Mouse (Mus musculus): ENCODE data around the gene Limch1. TPM values are rescaled to one million over a fixed set of nuclear protein-coding genes. Genes with fewer than 3 reads are reported as not detected.

The Limch1 gene
- total and polyA plus RNA-seq, 3 experiments: 0.05 TPM; not detected in 2

DNA sequence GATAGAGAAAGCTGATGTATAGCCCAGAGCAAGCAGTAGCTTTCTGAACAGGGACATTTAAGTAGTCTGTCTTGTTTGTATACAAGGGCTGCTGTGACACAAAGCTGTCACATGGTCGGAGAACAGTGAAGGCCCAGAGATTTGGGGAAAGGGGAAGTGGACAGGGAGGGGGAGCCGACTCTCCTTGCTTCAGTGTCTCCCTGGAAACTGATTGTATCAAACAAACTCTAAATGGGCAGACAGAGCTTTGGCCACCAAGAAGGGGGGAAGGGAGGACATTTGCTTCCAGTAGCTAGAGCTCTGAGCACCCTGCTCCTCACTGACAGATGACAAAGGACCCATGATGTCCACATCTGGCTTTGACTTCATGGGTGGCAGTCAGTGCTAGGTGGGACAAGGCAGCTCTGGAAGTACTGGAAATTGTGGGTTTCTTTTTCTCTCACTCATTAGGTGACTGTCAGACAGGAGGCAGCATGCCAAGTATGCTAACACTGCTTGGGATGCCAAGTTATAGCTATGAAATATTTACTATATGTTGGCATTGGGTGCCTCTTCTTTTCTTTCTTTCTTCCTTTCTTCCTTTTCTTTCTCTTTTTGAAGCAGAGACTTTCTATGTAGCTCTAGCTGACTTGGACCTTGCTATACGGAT is 5.8 kb downstream of the Limch1 start:
- Histone ChIP-seq H3K4me2 (ENCODE audit: insufficient read depth, low read depth, poor library complexity, severe bottlenecking) (no peak overlapping the region), H3K27me3 (replicated peaks) (no peaks in the 10 kb centered on the region), H3K4me3 (replicated peaks in 1 of 3; ENCODE audit: low read depth in 2 of 3, low read length in 2 of 3, poor library complexity in 1 of 3) (no peak overlapping the region), H3K9ac (ENCODE audit: insufficient read depth, low read depth) (no peak overlapping the region), H3K27ac (ENCODE audit: insufficient read depth, low read depth) (no peak overlapping the region), H3K9me3 (replicated peaks; ENCODE audit: low read length) (no peaks in the 10 kb centered on the region), H3K4me1 (ENCODE audit: control insufficient read depth in 1 of 2, insufficient read depth in 2 of 2) (peaks cover 5 to 37% of the 10 kb centered on the region in 2 experiments), H3K79me2 (replicated peaks; ENCODE audit: control insufficient read depth, extremely low read depth, insufficient read depth, poor library complexity, severe bottlenecking) (no peaks in the 10 kb centered on the region), H3K36me3 (replicated peaks in 1 of 2; ENCODE audit: control insufficient read depth in 1 of 2, insufficient read depth in 1 of 2, low read length in 1 of 2) (no peaks in the 10 kb centered on the region)
- DNase-seq (ENCODE audit: extremely low read depth): no peak
- in situ Hi-C loops (cut with MboI; ENCODE audit: low pct_ligation_motif_present, low pct_unique_long_range_greater_than_20kb, low sequenced_read_pairs) (no loop called here), dilution Hi-C loops (cut with MboI; ENCODE audit: extremely low pct_ligation_motif_present, extremely low pct_unique_long_range_greater_than_20kb, low sequenced_read_pairs) (no loop called here)
- TF ChIP-seq MAX (IDR thresholded peaks at IDR 0.05; ENCODE audit: low read length) (no peak), ZNF384 (IDR thresholded peaks at IDR 0.05; ENCODE audit: low read depth, low read length) (no peak), MAFK (IDR thresholded peaks at IDR 0.05; ENCODE audit: insufficient replicate concordance, low read length) (no peak), JUN (IDR thresholded peaks at IDR 0.05; ENCODE audit: insufficient read depth, low read depth, low read length) (no peak), ETS1 (conservative IDR thresholded peaks at IDR 0.05; ENCODE audit: low read depth, low read length) (no peak), SIN3A (IDR thresholded peaks at IDR 0.05; ENCODE audit: low read length) (no peak), ZC3H11A (IDR thresholded peaks at IDR 0.05; ENCODE audit: low read depth, low read length) (no peak), USF2 (conservative IDR thresholded peaks at IDR 0.05; ENCODE audit: low read depth, low read length) (no peak), TBP (conservative IDR thresholded peaks at IDR 0.05; ENCODE audit: low read depth, low read length) (no peak), MEF2A (IDR thresholded peaks at IDR 0.05; ENCODE audit: borderline replicate concordance, low read depth, low read length) (no peak)

DNA sequence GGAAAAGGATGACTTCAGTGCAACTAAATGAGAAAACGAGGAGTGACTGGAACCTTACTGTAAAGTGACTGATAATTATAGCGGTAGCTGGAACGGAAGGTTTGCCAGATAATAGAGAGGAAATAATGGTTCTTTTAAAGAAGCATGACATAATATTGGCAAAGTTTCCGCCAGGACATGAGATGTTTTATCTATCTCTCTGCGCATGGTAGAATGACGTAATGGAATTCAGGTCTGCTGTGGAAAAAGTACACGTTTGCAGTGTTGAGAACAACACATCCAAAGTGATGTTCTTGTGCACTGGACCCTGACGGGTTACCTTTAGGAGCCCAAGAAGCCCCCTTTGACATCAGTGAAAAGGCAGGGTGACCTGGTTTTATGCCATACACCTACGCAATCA is 8.0 kb downstream of the Limch1 start:
- no peak overlapping the region for H3K4me3 ChIP-seq (replicated peaks in 1 of 3; ENCODE audit: low read depth in 2 of 3, low read length in 2 of 3, poor library complexity in 1 of 3)
- peaks cover 14 to 58% of the 10 kb centered on the region in 2 experiments for H3K4me1 ChIP-seq (ENCODE audit: control insufficient read depth in 1 of 2, insufficient read depth in 2 of 2)
- no peaks in the 10 kb centered on the region for H3K36me3 ChIP-seq (replicated peaks in 1 of 2; ENCODE audit: control insufficient read depth in 1 of 2, insufficient read depth in 1 of 2, low read length in 1 of 2)
- dilution Hi-C loops (cut with MboI; ENCODE audit: extremely low pct_ligation_motif_present, extremely low pct_unique_long_range_greater_than_20kb, low sequenced_read_pairs): no loop called here
- no peak overlapping the region for H3K9ac ChIP-seq (ENCODE audit: insufficient read depth, low read depth)
- no peaks in the 10 kb centered on the region for H3K9me3 ChIP-seq (replicated peaks; ENCODE audit: low read length)
- in situ Hi-C loops (cut with MboI; ENCODE audit: low pct_ligation_motif_present, low pct_unique_long_range_greater_than_20kb, low sequenced_read_pairs): no loop called here
- no peak overlapping the region for H3K27ac ChIP-seq (ENCODE audit: insufficient read depth, low read depth)
- no peaks in the 10 kb centered on the region for H3K27me3 ChIP-seq (replicated peaks)
- TF ChIP-seq MAZ (IDR thresholded peaks at IDR 0.05; ENCODE audit: low read depth, low read length) (no peak), CHD2 (IDR thresholded peaks at IDR 0.05; ENCODE audit: low read length) (no peak), PAX5 (IDR thresholded peaks at IDR 0.05; ENCODE audit: low read length) (no peak), BHLHE40 (IDR thresholded peaks at IDR 0.05; ENCODE audit: low read depth, low read length) (peak; percentile 29; the same call in 1 of the 2 replicates), JUND (conservative IDR thresholded peaks at IDR 0.05; ENCODE audit: low read depth, low read length) (no peak), TCF12 (IDR thresholded peaks at IDR 0.05; ENCODE audit: low read depth, low read length) (no peak), ETS1 (conservative IDR thresholded peaks at IDR 0.05; ENCODE audit: low read depth, low read length) (peak; percentile 29; the same call in 1 of the 2 replicates)
- H3K79me2 ChIP-seq (replicated peaks; ENCODE audit: control insufficient read depth, extremely low read depth, insufficient read depth, poor library complexity, severe bottlenecking): no peaks in the 10 kb centered on the region
- H3K4me2 ChIP-seq (ENCODE audit: insufficient read depth, low read depth, poor library complexity, severe bottlenecking): no peak overlapping the region
- DNase-seq (ENCODE audit: extremely low read depth): no peak
